Mouse (Mus musculus) hindbrain, embryonic 16.5 days (tissue): ENCODE data around the gene Entpd1. TPM values are rescaled to one million over a fixed set of nuclear protein-coding genes. Genes with fewer than 3 reads are reported as not detected.

Source experiments
- ATAC-seq: fragments of 200-750 bp; cut with Nextera tagmentation; 2 replicates; pipeline ENCODE4 v1.8.0; 2017; ENCODE audit warnings: moderate TSS enrichment, moderate library complexity
- H3K27ac ChIP-seq: fragments of 300-500 bp; sonication (generic); 2 replicates; pipeline ENCODE4 v1.5.1; 2014; ENCODE audit warnings: low read depth, mild to moderate bottlenecking, control low read depth, low read length, moderate library complexity
- H3K27me3 ChIP-seq: fragments of 300-500 bp; sonication (generic); replicated peaks from 2 replicates; pipeline ENCODE4 v1.6.1; 2014; ENCODE audit warnings: low read length; ENCODE audit not compliant: control insufficient read depth, insufficient read depth
- H3K36me3 ChIP-seq: fragments of 300-500 bp; sonication (generic); 2 replicates; pipeline ENCODE4 v1.6.1; 2014; ENCODE audit warnings: mild to moderate bottlenecking, low read length, moderate library complexity, mixed read lengths; ENCODE audit not compliant: control insufficient read depth, insufficient read depth
- H3K4me1 ChIP-seq: fragments of 300-500 bp; sonication (generic); 2 replicates; pipeline ENCODE4 v1.6.1; 2014; ENCODE audit warnings: low read depth, low read length; ENCODE audit not compliant: control insufficient read depth, insufficient read depth
- H3K4me2 ChIP-seq: fragments of 300-500 bp; sonication (generic); 2 replicates; pipeline ENCODE4 v1.6.1; 2014; ENCODE audit warnings: mild to moderate bottlenecking, low read length, control low read depth, moderate library complexity
- H3K4me3 ChIP-seq: fragments of 300-500 bp; sonication (generic); 2 replicates; pipeline ENCODE4 v1.5.1; 2014; ENCODE audit warnings: mild to moderate bottlenecking, low read length, control low read depth, moderate library complexity
- H3K9ac ChIP-seq: fragments of 300-500 bp; sonication (generic); 2 replicates; pipeline ENCODE4 v1.6.1; 2014; ENCODE audit warnings: low read depth, mild to moderate bottlenecking, control low read depth, low read length, moderate library complexity
- H3K9me3 ChIP-seq: fragments of 300-500 bp; sonication (generic); 2 replicates; pipeline ENCODE4 v1.6.1; 2014; ENCODE audit warnings: mild to moderate bottlenecking, low read length, moderate library complexity; ENCODE audit not compliant: control insufficient read depth
- WGBS: fragments of 180-500 bp; shearing (Covaris S2); extraction: QIAGEN DNeasy Blood & Tissue Kit; methylation state at CpG from one replicate; pipeline ENCODE4 v1.1.7; 2014; 5-methylcytosine and 5-hydroxymethylcytosine counted together
- polyA plus RNA-seq: library from polyadenylated mRNA; unstranded; fragments of >200 nt; fragmentation: Nextera tagmentation; extraction: Ambion mirVana; gene quantifications from 2 replicates; pipeline ENCODE4 v1.2.1, GENCODE M21; 2015

The Entpd1 gene
- polyA plus RNA-seq, 1 experiment from 2014 or later, result 8.1 TPM

DNA sequence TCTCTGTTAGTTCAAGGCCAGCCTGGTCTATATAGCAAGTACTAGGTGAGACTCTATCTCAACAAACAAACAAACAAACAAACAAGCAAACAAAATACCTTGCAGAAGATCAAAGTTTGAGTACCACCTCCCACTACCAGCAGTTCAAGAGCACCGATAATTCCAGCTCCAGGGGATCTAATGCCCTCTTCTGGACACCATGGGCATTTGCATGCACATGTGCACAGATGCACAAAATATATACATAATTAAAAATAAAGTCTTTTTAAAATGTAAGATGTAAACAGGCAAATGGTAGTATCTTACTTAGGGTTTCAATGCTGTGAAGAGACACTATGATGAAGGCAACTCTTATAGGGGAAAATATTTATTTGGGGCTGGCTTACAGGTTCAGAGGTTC, 21.0 kb downstream of the Entpd1 start:
- Histone ChIP-seq H3K36me3 (no peaks in the 10 kb centered on the region), H3K4me2 (no peak overlapping the region), H3K27me3 (no peaks in the 10 kb centered on the region), H3K27ac (no peak overlapping the region), H3K9ac (no peak overlapping the region), H3K4me1 (no peaks in the 10 kb centered on the region), H3K4me3 (no peak overlapping the region), H3K9me3 (no peaks in the 10 kb centered on the region)
- ATAC-seq, result no peak
- 50% methylated on average over 1 of the region's 1 CpGs for WGBS

DNA sequence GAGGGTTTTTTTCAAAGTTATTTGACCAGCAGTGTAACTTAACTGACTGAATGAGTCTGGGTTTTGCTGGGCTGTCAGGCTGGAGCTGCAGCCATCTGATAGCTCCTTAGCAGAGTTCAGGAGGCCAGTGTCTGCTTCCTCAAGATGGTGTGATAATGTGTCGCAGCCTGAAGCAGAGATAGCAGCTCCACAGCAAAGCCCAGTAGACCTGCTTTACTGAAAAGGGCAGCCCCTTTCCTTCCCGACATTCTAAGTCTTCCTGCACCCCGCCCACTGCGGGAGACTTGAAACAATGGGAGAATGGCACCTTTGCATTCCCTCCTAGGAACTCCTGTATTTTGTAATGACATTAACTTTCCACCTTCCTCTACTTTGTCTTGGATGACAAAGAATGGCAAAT, 24.9 kb downstream of the Entpd1 start:
- no peaks in the 10 kb centered on the region for H3K27me3 ChIP-seq
- H3K9me3 ChIP-seq, result no peaks in the 10 kb centered on the region
- ATAC-seq, result no peak
- H3K27ac ChIP-seq, result no peak overlapping the region
- no peak overlapping the region for H3K9ac ChIP-seq
- H3K4me2 ChIP-seq, result no peak overlapping the region
- 59% methylated on average over 4 of the region's 4 CpGs for WGBS
- no peaks in the 10 kb centered on the region for H3K36me3 ChIP-seq
- no peak overlapping the region for H3K4me3 ChIP-seq
- no peaks in the 10 kb centered on the region for H3K4me1 ChIP-seq

DNA sequence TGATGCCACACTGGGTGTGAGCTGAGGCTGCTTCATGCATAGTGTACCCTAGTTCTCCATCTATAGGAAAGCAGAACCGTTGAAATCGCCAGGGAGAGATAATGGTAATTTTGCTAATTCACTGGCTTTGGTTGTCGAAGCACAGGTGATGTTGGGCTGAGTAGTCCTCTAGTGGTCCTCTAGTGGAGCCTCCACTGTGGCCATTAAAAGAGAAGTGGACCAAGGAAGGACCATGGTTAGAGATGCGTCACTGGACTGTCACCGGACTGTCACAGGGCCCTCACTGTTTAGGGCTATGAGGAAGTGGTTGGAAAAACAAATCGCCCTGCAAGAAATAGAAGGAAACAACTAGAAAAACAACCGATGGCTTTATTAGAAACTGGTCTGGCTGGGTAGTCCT, 25.4 kb downstream of the Entpd1 start:
- ATAC-seq, result no peak
- WGBS, result 88% methylated on average over 7 of the region's 7 CpGs
- no peak overlapping the region for H3K4me2 ChIP-seq

DNA sequence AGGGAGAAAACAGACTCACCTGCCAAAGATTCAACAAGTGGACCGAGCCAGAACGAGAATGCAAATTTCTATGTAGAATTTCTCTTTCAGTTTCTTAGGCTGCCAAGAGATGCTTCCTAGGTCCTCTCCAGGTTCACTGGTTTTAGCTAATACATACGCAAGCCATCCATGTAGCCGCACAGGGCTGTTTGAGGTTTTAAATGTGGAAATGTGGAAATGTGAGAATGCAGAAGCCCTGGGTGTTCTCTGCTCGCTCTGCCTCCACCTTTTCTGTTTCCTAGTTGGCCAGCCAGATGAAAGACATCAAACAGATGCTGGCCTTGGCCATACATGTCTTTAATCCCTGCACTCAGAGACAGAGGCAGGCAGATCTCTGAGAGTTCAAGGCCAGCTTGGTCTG, 26.4 kb downstream of the Entpd1 start:
- no peak overlapping the region for H3K27ac ChIP-seq
- ATAC-seq, result no peak
- H3K9ac ChIP-seq, result no peak overlapping the region
- H3K36me3 ChIP-seq, result no peaks in the 10 kb centered on the region
- no peak overlapping the region for H3K4me2 ChIP-seq
- 89% methylated on average over 5 of the region's 5 CpGs for WGBS
- no peak overlapping the region for H3K4me3 ChIP-seq
- H3K9me3 ChIP-seq, result no peaks in the 10 kb centered on the region
- no peaks in the 10 kb centered on the region for H3K4me1 ChIP-seq
- no peaks in the 10 kb centered on the region for H3K27me3 ChIP-seq

More for the DNA sequence above, 25.4 kb downstream of the Entpd1 start:
- Histone ChIP-seq H3K9me3 (no peaks in the 10 kb centered on the region), H3K4me1 (no peaks in the 10 kb centered on the region), H3K27me3 (no peaks in the 10 kb centered on the region), H3K9ac (no peak overlapping the region), H3K36me3 (no peaks in the 10 kb centered on the region), H3K4me3 (no peak overlapping the region), H3K27ac (no peak overlapping the region)

DNA sequence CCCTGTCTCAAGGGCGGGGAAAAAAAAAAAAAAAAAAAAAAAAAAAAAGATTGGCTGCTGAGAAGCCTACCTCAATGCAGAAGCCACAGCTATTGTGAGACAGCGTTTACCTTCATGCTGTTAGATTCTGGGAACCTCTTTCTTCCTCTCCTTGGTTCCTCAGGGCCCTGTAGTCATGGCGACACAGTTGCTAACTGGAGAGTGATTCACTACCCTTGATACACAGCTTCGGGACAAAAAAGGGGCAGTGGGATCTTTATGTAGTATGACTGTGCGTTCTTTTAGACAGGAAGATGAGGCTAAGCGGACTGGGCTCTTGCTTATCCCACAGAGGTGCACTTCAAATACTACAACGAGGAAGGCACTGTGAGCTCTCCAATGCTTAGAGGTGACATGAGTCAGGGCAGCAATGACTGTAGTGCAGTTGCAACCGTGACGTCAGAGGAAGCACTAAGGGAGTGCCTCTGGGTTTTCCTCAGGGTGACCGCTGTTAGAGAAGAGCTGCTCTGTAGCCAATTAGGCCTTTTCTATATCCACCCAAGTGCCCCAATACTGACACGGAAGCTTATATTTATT, 27.7 kb downstream of the Entpd1 start:
- Histone ChIP-seq H3K27me3 (no peaks in the 10 kb centered on the region), H3K9me3 (no peaks in the 10 kb centered on the region), H3K4me2 (no peak overlapping the region), H3K27ac (no peak overlapping the region), H3K4me3 (no peak overlapping the region), H3K9ac (no peak overlapping the region), H3K4me1 (no peaks in the 10 kb centered on the region), H3K36me3 (no peaks in the 10 kb centered on the region)
- WGBS, result 74% methylated on average over 11 of the region's 11 CpGs
- no peak for ATAC-seq

DNA sequence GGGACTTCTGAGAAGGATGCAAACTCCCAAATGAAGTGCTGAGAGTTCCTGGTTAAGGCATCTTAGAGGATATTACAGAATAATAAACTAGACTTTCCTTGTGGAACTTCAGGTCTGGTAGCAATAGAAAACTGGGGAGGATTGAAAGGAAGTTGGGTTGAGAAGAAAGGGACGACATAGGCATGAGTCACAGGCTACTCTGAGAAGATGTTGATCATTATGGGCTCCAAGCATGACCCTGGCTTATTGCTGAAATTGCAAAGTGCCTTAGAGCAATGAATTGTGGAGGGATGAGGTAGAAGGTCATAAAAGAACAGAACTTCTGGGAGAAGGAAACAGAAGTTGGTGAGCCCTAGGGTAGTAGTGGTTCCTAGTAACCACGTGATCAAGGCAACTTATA, 28.6 kb downstream of the Entpd1 start:
- H3K4me3 ChIP-seq, result no peak overlapping the region
- WGBS, result 94% methylated on average over 2 of the region's 2 CpGs
- H3K4me2 ChIP-seq, result no peak overlapping the region
- no peak overlapping the region for H3K9ac ChIP-seq
- H3K27ac ChIP-seq, result no peak overlapping the region
- H3K4me1 ChIP-seq, result no peaks in the 10 kb centered on the region
- H3K27me3 ChIP-seq, result no peaks in the 10 kb centered on the region
- no peaks in the 10 kb centered on the region for H3K36me3 ChIP-seq
- H3K9me3 ChIP-seq, result no peaks in the 10 kb centered on the region
- no peak for ATAC-seq

DNA sequence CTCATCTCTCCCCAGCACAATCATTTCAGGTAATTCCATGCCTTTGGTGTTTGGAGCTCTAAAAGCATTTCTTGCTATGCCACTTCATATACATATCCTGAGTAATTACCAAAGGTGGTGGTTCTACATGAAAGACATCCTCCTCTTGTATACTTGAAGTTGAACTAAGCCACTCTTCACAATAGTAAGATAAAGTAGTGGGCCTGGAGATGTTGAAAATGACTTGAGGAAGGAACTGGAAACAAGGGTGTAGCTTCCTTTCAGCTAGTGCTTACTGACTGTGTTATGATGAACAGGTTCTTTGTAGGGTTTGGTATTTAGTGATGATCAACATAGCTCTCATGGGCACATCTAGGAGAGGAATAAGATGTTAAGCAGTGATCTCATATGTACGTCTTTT, 31.7 kb downstream of the Entpd1 start:
- no peak overlapping the region for H3K4me2 ChIP-seq
- H3K9ac ChIP-seq, result no peak overlapping the region
- ATAC-seq, result no peak
- no peak overlapping the region for H3K27ac ChIP-seq
- H3K4me3 ChIP-seq, result no peak overlapping the region
- no peaks in the 10 kb centered on the region for H3K9me3 ChIP-seq
- no peaks in the 10 kb centered on the region for H3K36me3 ChIP-seq
- H3K4me1 ChIP-seq, result no peaks in the 10 kb centered on the region
- no peaks in the 10 kb centered on the region for H3K27me3 ChIP-seq
- 98% methylated on average over 1 of the region's 1 CpGs for WGBS

DNA sequence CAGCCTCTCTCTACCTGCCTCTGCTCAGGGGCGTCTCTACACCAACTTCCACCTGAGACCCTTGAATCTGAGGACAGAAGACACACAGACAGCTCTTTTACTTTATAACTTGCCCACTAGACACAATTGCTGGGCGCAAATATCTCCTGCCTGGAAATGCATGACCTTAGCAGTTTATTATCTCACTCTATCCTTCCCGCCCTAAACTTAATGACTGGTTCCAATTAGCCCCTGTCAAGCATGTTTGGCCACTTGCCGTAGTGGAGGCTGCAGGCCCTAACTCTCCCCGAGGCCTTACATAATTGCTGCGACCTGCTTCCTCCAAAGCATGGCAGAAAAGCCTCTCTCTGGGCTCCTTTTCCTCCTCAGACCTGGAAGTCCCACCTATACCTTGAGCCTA, 34.2 kb downstream of the Entpd1 start:
- ATAC-seq, result no peak
- 77% methylated on average over 6 of the region's 6 CpGs for WGBS

DNA sequence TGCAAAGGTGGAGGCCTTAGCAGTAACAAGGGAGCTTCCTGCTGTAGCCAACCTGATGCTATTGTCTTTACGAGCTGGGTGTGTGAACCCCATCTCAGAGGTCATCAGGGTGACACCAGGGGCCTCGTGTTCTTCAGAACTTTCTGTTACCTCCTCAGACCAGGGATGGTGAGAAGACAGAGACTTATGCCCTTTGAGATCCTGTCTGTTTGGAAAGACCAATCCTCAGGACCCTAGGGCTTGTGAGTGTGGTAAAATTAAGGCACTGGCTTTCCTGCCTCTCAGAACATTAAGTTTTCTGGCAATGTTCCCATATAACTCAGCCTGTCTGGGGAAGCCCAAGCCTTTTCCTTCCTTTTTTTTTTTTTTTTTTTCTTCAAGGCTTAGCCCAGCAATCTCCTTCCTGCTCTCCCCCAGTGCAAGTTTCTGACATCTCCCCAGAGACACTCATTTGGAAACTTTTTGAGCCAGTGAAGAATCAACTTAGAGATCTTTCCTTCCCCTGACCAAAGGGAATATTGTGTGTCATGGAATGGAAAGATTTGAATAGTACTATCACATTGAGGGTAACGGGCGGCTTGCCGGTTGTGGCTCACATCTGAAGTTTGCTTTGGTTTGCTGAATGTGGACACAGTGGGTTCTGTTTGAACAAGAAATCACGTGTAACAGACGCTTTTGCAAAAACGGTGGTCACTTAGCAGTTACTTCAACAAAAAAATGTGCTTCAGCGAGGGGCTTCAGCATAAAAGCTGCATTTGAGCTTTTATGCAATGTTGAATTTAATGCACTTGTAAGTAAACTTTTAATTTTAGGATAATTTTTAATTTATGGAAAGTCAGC, 35.4 kb downstream of the Entpd1 start:
- Histone ChIP-seq H3K4me1 (no peaks in the 10 kb centered on the region), H3K27me3 (no peaks in the 10 kb centered on the region), H3K9ac (no peak overlapping the region), H3K27ac (peak overlapping the region; percentile 47; the same call in 1 of the 2 replicates), H3K36me3 (no peaks in the 10 kb centered on the region), H3K9me3 (no peaks in the 10 kb centered on the region), H3K4me3 (no peak overlapping the region), H3K4me2 (no peak overlapping the region)
- WGBS, result 66% methylated on average over 9 of the region's 9 CpGs
- no peak for ATAC-seq

More for the DNA sequence above, 34.2 kb downstream of the Entpd1 start:
- Histone ChIP-seq H3K27ac (no peak overlapping the region), H3K27me3 (no peaks in the 10 kb centered on the region), H3K9me3 (no peaks in the 10 kb centered on the region), H3K4me3 (no peak overlapping the region), H3K4me2 (no peak overlapping the region), H3K9ac (no peak overlapping the region), H3K36me3 (no peaks in the 10 kb centered on the region), H3K4me1 (no peaks in the 10 kb centered on the region)
